Mouse (Mus musculus): ENCODE data around the gene Hist1h1c.
"Not testable (repeated sequence)": the region's sequence is repeated elsewhere in the genome, so short reads cannot be mapped to it uniquely, and the experiment has no call there.

The Hist1h1c gene

GRCm38 (mm10) chr13:23760972-23761864 is 22.6 kb downstream of the Hist1h1c start, which contains the start of gene Hist1h4a:
Gene Hist1h4a, minus strand, starts transcription at chr13:23761230.
- peak; percentile 95 for DNase-seq (ENCODE audit: low spot score)

DNA sequence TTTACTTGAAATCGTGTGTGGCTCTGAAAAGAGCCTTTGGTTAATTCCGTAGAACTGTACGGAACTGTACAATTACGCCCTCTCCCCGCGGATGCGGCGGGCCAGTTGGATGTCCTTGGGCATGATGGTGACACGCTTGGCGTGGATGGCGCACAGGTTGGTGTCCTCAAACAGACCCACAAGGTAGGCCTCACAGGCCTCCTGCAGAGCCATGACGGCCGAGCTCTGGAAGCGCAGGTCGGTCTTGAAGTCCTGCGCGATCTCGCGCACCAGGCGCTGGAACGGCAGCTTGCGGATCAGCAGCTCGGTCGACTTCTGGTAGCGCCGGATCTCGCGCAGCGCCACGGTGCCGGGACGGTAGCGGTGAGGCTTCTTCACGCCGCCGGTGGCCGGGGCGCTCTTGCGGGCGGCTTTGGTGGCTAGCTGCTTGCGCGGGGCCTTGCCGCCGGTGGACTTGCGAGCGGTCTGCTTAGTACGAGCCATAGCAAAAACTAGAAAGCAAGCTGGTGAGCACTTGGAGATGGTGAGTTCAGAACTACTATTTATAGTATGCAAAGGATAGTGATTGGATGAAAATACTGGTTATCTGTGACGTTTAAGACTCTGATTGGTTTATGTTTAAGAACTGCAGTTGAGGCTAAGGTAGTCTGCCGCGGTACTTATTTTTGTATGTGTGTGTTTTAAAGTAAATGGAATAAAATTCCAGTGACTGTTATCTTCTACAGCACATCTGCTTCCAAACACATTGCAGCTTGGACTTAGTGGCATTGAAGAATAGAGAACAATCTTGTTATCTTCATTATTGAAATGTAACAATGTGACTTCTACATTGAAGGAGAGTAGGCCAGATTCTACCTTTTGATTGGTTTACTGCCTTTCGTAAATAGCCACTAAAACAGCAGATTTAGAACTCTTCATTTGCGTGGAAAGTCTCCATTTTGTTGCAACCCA is 23.5 kb downstream of the Hist1h1c start, which contains the start of gene Hist1h3a:
Gene Hist1h3a, minus strand, starts transcription at position 516 of the 951 bp plus-strand sequence.
- peak; percentile 74 for DNase-seq (ENCODE audit: low spot score)

GRCm38 (mm10) chr13:23763242-23763585 is 24.6 kb downstream of the Hist1h1c start:
- DNase-seq (ENCODE audit: low spot score): no peak

DNA sequence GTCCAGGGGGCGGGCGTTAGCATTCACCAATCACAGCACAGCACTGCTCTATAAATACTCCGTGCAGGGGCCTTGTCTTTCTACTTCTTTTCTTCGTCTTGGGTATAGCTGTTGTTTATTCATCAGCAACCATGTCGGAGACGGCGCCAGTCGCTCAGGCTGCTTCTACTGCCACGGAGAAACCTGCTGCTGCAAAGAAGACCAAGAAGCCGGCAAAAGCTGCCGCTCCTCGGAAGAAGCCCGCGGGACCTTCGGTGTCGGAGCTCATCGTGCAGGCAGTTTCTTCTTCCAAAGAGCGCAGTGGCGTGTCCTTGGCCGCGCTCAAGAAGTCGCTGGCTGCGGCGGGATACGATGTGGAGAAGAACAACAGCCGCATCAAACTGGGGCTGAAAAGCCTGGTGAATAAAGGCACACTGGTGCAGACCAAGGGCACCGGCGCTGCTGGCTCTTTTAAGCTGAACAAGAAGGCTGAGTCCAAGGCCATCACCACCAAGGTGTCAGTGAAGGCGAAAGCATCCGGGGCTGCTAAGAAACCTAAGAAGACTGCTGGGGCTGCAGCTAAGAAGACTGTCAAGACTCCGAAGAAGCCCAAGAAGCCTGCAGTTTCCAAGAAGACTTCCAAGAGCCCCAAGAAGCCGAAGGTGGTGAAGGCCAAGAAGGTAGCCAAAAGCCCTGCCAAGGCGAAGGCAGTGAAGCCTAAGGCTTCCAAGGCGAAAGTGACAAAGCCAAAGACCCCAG is 25.1 kb downstream of the Hist1h1c start, which contains the start of gene Hist1h1a:
Gene Hist1h1a, plus strand, starts transcription at position 81 of the 738 bp plus-strand sequence.
- DNase-seq (ENCODE audit: low spot score): peak; percentile 92

GRCm38 (mm10) chr13:23764324-23765171 is 25.9 kb downstream of the Hist1h1c start:
- DNase-seq (ENCODE audit: low spot score): no peak

DNA sequence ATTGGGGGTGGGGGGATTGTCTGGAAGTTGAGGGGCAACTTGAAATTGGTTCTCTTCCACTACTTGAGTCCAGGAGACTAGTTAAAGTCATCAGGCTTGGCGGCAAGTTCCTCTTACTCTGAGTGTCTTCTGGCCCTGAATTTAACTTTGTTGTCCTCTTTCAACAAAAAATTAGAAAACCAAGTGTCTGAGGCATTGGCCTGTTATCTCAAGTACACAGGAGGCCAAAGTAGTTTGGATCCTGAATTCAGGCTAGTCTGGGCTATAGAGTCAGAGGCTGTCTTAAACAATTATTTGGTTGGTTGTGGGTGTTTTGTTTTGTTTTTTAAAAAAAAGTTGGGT is 26.5 kb downstream of the Hist1h1c start:
- DNase-seq (ENCODE audit: low spot score): no peak

DNA sequence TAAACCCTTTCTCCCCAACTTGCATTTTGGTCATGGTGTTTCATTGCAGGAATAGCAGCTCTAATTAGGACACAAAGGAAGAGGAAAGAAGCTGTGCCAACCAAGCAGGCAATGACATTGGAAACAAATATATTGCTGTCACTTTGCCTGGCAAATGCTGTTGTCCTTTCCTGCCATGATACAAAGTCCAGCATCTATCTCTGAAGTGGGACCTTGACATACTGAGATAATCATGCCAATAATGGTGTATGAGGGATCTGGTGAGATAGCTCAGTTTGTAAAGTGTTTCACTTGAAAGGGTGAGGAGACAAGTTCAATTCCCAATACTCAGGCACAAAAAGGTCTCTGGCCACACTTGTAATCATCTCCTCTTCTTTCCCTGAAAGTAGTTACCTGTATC is 28.2 kb downstream of the Hist1h1c start:
- DNase-seq (ENCODE audit: low spot score): no peak

GRCm38 (mm10) chr13:23768834-23769397 is 30.3 kb downstream of the Hist1h1c start:
- DNase-seq (ENCODE audit: low spot score): no peak

DNA sequence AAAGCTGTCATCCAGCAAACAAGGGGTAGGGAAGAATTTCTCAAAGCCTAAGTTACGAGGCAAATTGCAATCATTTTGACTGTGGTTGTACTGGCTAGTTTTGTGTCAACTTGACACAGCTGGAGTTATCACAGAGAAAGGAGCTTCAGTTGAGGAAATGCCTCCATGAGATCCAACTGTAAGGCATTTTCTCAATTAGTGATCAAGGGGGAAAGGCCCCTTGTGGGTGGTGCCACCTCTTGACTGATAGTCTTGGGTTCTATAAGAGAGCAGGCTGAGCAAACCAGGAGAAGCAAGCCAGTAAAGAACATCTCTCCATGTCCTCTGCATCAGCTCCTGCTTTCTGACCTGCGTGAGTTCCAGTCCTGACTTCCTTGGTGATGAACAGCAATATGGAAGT is 31.0 kb downstream of the Hist1h1c start, which contains the start of gene Trim38:
Gene Trim38, plus strand, starts transcription at position 301 of the 400 bp plus-strand sequence.
- not testable (repeated sequence) for DNase-seq (ENCODE audit: low spot score)

DNA sequence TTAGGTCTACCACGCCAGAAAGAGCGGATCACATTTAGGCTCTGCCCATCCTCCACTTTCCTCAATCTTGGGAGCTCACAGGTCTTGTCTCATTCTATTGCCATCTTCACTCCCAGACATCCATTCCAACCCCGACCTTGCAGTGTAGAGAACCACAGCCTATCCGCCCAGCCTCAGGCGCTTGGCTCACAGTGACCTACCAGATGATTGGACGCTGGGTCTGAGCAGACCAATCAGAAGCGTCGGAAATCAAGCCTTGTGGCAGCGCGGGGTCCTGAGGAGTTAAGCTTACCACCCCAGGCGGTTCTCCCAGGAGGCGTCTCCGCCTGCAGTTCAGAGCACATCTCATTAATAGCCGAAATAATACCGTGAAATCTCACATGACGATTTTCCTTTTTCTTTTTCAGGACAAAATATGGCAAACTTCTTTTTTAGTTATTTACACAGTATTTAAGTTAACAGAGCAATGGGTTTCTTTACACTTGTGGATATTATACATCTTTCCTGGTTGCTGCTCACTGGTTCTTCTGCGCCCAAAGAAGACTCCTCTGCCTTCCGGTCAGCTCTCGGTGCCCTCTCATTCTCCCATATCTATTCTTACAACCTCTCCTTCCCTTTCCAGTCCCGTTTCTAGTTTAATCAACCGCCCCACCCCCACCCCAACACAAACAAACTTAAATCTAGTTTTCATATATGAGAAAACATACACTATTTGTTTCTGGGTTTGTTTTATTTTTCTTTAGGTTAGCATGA is 34.1 kb downstream of the Hist1h1c start:
- DNase-seq (ENCODE audit: low spot score): no peak

DNA sequence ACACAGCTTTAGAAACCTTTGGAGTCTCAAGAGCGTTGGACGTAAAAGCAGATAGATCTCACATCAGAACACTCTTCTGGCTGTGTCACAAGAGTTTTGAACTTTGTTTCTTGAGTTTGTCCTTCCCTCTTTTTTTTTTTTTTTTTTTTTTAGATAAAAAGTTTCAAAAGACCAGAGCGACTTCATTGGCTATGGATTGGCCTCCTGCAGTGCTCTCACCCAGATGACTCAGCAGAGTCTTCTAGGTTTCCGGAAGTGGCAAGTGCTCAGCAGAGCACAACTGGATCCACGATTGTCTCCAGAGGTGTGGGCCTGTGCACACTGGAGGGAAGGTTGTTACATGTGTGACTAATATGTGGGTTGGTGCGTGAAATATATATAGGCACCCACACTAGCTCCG is 39.7 kb downstream of the Hist1h1c start:
- DNase-seq (ENCODE audit: low spot score): no peak

DNA sequence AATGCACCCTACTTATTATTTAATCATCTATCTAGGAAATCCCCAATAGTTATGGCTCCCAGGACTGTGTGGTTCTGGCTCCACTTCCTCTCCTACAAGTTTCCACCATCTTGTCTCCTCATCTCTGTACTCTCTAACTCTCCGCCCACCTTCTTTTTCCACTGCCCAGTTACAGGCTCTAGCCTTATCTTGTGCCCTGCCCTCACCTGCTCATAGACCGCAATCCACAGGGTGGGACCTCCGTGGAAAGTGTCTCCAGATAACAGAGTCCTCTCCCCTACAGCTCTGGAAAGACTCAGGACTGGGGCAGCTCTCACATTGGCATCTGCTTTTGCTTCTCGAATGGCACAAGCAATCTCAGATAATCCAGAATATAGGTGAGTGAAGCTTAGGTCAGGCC is 40.4 kb downstream of the Hist1h1c start:
- DNase-seq (ENCODE audit: low spot score): no peak

Measured in spleen, adult 12 weeks (tissue).